Mouse (Mus musculus) MEL (cell line): ENCODE results near the gene Ppig. TPM values are rescaled to one million over a fixed set of nuclear protein-coding genes. Genes with fewer than 3 reads are reported as not detected.

Experiments used
- DNase-seq: peaks from one replicate; pipeline ENCODE4 v3.0.0; 2011; ENCODE audit warnings: low read depth, low spot score
- H3K27ac ChIP-seq: 2 replicates; pipeline ENCODE4 v1.5.1; 2012; ENCODE audit warnings: low read depth, mild to moderate bottlenecking, control low read depth, low read length, moderate library complexity; ENCODE audit not compliant: control insufficient read depth
- H3K27me3 ChIP-seq, 2 experiments: fragments of 150-350 bp in 1 of 2; sonication (generic) in 1 of 2; 2 replicates each; pipeline ENCODE4 v1.6.1; 2012; ENCODE audit warnings: low read length in 2 of 2, mild to moderate bottlenecking in 2 of 2, improper control_type of control experiment in 1 of 2, moderate library complexity in 1 of 2; ENCODE audit not compliant: insufficient read depth in 2 of 2, control insufficient read depth in 1 of 2
- H3K36me3 ChIP-seq, 2 experiments: 2 replicates each; pipeline ENCODE4 v1.6.1; 2012 to 2014; ENCODE audit warnings: low read length in 2 of 2, improper control_type of control experiment in 1 of 2, inconsistent platforms in 1 of 2, mild to moderate bottlenecking in 1 of 2; ENCODE audit not compliant: insufficient read depth in 2 of 2, control insufficient read depth in 1 of 2
- H3K4me1 ChIP-seq, 2 experiments: fragments of 150-350 bp in 1 of 2; sonication (generic) in 1 of 2; 2 replicates each; pipeline ENCODE4 v1.6.1; 2012; ENCODE audit warnings: low read length in 2 of 2, improper control_type of control experiment in 1 of 2, mild to moderate bottlenecking in 1 of 2; ENCODE audit not compliant: insufficient read depth in 2 of 2, control insufficient read depth in 1 of 2
- H3K4me3 ChIP-seq, 2 experiments: fragments of 150-350 bp in 1 of 2; sonication (generic) in 1 of 2; 2 replicates each; pipeline ENCODE4 v1.5.1; 2012; ENCODE audit warnings: low read depth in 2 of 2, low read length in 2 of 2, mild to moderate bottlenecking in 2 of 2, moderate library complexity in 2 of 2, control low read depth in 1 of 2, improper control_type of control experiment in 1 of 2; ENCODE audit not compliant: control insufficient read depth in 1 of 2, insufficient read depth in 1 of 2
- H3K79me2 ChIP-seq: 2 replicates; pipeline ENCODE4 v1.6.1; 2012; ENCODE audit warnings: mild to moderate bottlenecking, low read length, moderate library complexity; ENCODE audit not compliant: control insufficient read depth, poor library complexity, insufficient read depth
- H3K9ac ChIP-seq: 2 replicates; pipeline ENCODE4 v1.6.1; 2012; ENCODE audit warnings: low read depth, mild to moderate bottlenecking, control low read depth, low read length, moderate library complexity; ENCODE audit not compliant: control insufficient read depth, poor library complexity, severe bottlenecking
- H3K9me3 ChIP-seq: fragments of 150-350 bp; sonication (generic); replicated peaks from 2 replicates; pipeline ENCODE4 v1.6.1; 2012; ENCODE audit warnings: mild to moderate bottlenecking, low read length, improper control_type of control experiment, moderate library complexity; ENCODE audit not compliant: insufficient read depth
- BHLHE40 ChIP-seq: IDR thresholded peaks from 2 replicates; pipeline ENCODE4 v1.6.1; 2012; ENCODE audit warnings: low read depth, mild to moderate bottlenecking, inconsistent platforms, low read length, improper control_type of control experiment, borderline replicate concordance
- CHD1 ChIP-seq: IDR thresholded peaks from 2 replicates; pipeline ENCODE4 v1.6.1; 2012; ENCODE audit warnings: low read depth, mild to moderate bottlenecking, inconsistent platforms, low read length, improper control_type of control experiment
- CHD2 ChIP-seq: IDR thresholded peaks from 2 replicates; pipeline ENCODE4 v1.6.1; 2011; ENCODE audit warnings: low read length, improper control_type of control experiment
- ELF1 ChIP-seq: IDR thresholded peaks from 2 replicates; pipeline ENCODE4 v1.6.1; 2014; ENCODE audit warnings: low read depth, mild to moderate bottlenecking, inconsistent platforms, low read length, improper control_type of control experiment, moderate library complexity
- ETS1 ChIP-seq: IDR thresholded peaks from 2 replicates; pipeline ENCODE4 v1.6.1; 2012; ENCODE audit warnings: low read depth, mild to moderate bottlenecking, inconsistent platforms, low read length, improper control_type of control experiment, moderate library complexity
- GABPA ChIP-seq: IDR thresholded peaks from 2 replicates; pipeline ENCODE4 v1.6.1; 2012; ENCODE audit warnings: low read depth, mild to moderate bottlenecking, inconsistent platforms, low read length, improper control_type of control experiment, moderate library complexity
- HCFC1 ChIP-seq: IDR thresholded peaks from 2 replicates; pipeline ENCODE4 v1.6.1; 2012; ENCODE audit warnings: low read depth, mild to moderate bottlenecking, inconsistent platforms, low read length, improper control_type of control experiment, moderate library complexity
- JUND ChIP-seq: IDR thresholded peaks from 2 replicates; pipeline ENCODE4 v1.6.1; 2011; ENCODE audit warnings: low read depth, mild to moderate bottlenecking, improper control_type of control experiment, low read length
- KAT2A ChIP-seq: conservative IDR thresholded peaks from 2 replicates; pipeline ENCODE4 v1.6.1; 2012; ENCODE audit warnings: low read depth, low read length, improper control_type of control experiment, inconsistent platforms
- MAX ChIP-seq: IDR thresholded peaks from 2 replicates; pipeline ENCODE4 v1.6.1; 2011; ENCODE audit warnings: low read length, improper control_type of control experiment
- MAZ ChIP-seq: IDR thresholded peaks from 2 replicates; pipeline ENCODE4 v1.6.1; 2012; ENCODE audit warnings: low read depth, mild to moderate bottlenecking, inconsistent platforms, low read length, improper control_type of control experiment
- MEF2A ChIP-seq: IDR thresholded peaks from 2 replicates; pipeline ENCODE4 v1.6.1; 2014; ENCODE audit warnings: low read depth, mild to moderate bottlenecking, inconsistent platforms, low read length, improper control_type of control experiment; ENCODE audit not compliant: poor library complexity, insufficient replicate concordance, severe bottlenecking; ENCODE audit errors: extremely low read depth
- MXI1 ChIP-seq: IDR thresholded peaks from 2 replicates; pipeline ENCODE4 v1.6.1; 2011; ENCODE audit warnings: mild to moderate bottlenecking, low read depth, low read length, improper control_type of control experiment
- MYB ChIP-seq: IDR thresholded peaks from 2 replicates; pipeline ENCODE4 v1.6.1; 2011; ENCODE audit warnings: mild to moderate bottlenecking, low read depth, low read length, improper control_type of control experiment
- MYC ChIP-seq: IDR thresholded peaks from 2 replicates; pipeline ENCODE4 v1.6.1; 2011; ENCODE audit warnings: low read depth, mild to moderate bottlenecking, low read length, improper control_type of control experiment, moderate library complexity
- NELFE ChIP-seq: IDR thresholded peaks from 2 replicates; pipeline ENCODE4 v1.6.1; 2011; ENCODE audit warnings: low read depth, low read length, improper control_type of control experiment
- NRF1 ChIP-seq: IDR thresholded peaks from 2 replicates; pipeline ENCODE4 v1.6.1; 2014; ENCODE audit warnings: low read depth, mild to moderate bottlenecking, inconsistent platforms, low read length, improper control_type of control experiment, moderate library complexity; ENCODE audit not compliant: poor library complexity, insufficient read depth, severe bottlenecking
- POLR2A ChIP-seq, 2 experiments: IDR thresholded peaks; 2 replicates each; pipeline ENCODE4 v1.6.1; 2011 to 2012; ENCODE audit warnings: low read length in 2 of 2, mild to moderate bottlenecking in 2 of 2, control low read depth in 1 of 2, improper control_type of control experiment in 1 of 2, low read depth in 1 of 2, moderate library complexity in 1 of 2; ENCODE audit not compliant: control insufficient read depth in 1 of 2, insufficient read depth in 1 of 2, poor library complexity in 1 of 2
- RAD21 ChIP-seq: IDR thresholded peaks from 2 replicates; pipeline ENCODE4 v1.6.1; 2011; ENCODE audit warnings: mild to moderate bottlenecking, low read depth, low read length, improper control_type of control experiment
- SIN3A ChIP-seq: IDR thresholded peaks from 2 replicates; pipeline ENCODE4 v1.6.1; 2012; ENCODE audit warnings: low read length, improper control_type of control experiment, inconsistent platforms
- TBP ChIP-seq: IDR thresholded peaks from 2 replicates; pipeline ENCODE4 v1.8.0; 2011; ENCODE audit warnings: low read depth, low read length, improper control_type of control experiment
- TCF12 ChIP-seq: IDR thresholded peaks from 2 replicates; pipeline ENCODE4 v1.6.1; 2014; ENCODE audit warnings: low read depth, mild to moderate bottlenecking, inconsistent platforms, low read length, improper control_type of control experiment, moderate library complexity
- ZC3H11A ChIP-seq: IDR thresholded peaks from 2 replicates; pipeline ENCODE4 v1.6.1; 2012; ENCODE audit warnings: low read depth, mild to moderate bottlenecking, inconsistent platforms, low read length, improper control_type of control experiment
- ZKSCAN1 ChIP-seq: IDR thresholded peaks from 2 replicates; pipeline ENCODE4 v1.6.1; 2012; ENCODE audit warnings: low read depth, mild to moderate bottlenecking, inconsistent platforms, low read length, improper control_type of control experiment, moderate library complexity
- ZMIZ1 ChIP-seq: IDR thresholded peaks from 2 replicates; pipeline ENCODE4 v1.6.1; 2012; ENCODE audit warnings: low read depth, mild to moderate bottlenecking, inconsistent platforms, low read length, improper control_type of control experiment, moderate library complexity
- polyA plus RNA-seq, 2 experiments: library from polyadenylated mRNA; stranded (reverse) in 1 of 2; unstranded in 1 of 2; fragments of >175 nt in 1 of 2; fragments of >200 nt in 1 of 2; gene quantifications; 2 replicates each; pipeline versions ENCODE4 v1.2.1 to v1.2.4; 2012; ENCODE audit warnings: low replicate concordance in 2 of 2, low read depth in 1 of 2; ENCODE audit not compliant: insufficient read length in 2 of 2, insufficient read depth in 1 of 2, missing spikeins in 1 of 2
- total RNA-seq: library from RNA; depleted of rRNA; stranded (reverse); fragments of 300-350 nt; gene quantifications from 2 replicates; pipeline ENCODE4 v1.2.3, GENCODE M21; 2012

Gene Ppig
- total and polyA plus RNA-seq, 3 experiments: 12.5 to 132 (median 115) TPM

GRCm38 (mm10) chr2:69712981-69713625 lies 9.2 kb upstream of the Ppig start, which contains the start of gene Fastkd1:
TSS of gene Fastkd1 (minus strand) at chr2:69713516.
- Histone ChIP-seq H3K9ac (peak within 1 kb of the TSS; percentile 79), H3K36me3 (peaks cover 0 to 6% of the 10 kb centered on the region in 2 experiments; a peak in 2 of 4 replicates), H3K79me2 (peaks cover 2% of the 10 kb centered on the region; the same call in 1 of the 2 replicates), H3K27me3 (peaks cover 0 to 8% of the 10 kb centered on the region in 2 experiments; a peak in 3 of 4 replicates), H3K27ac (0 out of 2 replicates have a peak within 1 kb of the TSS, but pooled peaks have one; percentile 22), H3K4me3 (peak within 1 kb of the TSS; percentile 84 to 86), H3K4me1 (no peaks in the 10 kb centered on the region), H3K9me3 (no peaks in the 10 kb centered on the region)
- peak; percentile 95 for DNase-seq
- TF ChIP-seq BHLHE40 (no peak), SIN3A (peak; percentile 96), ZC3H11A (no peak), TBP (peak; percentile 77), POLR2A (IDR thresholded peaks at IDR 0.05; ENCODE audit: control insufficient read depth in 1 of 2, insufficient read depth in 1 of 2, low read depth in 1 of 2, low read length in 2 of 2, poor library complexity in 1 of 2) (peak in 1 of 2 experiments; percentile 70; a peak in 2 of 4 replicates), TCF12 (no peak), NELFE (peak; percentile 68), KAT2A (peak; percentile 99), NRF1 (peak; percentile 44; the same call in 1 of the 2 replicates), MXI1 (peak; percentile 99), ETS1 (no peak), ZKSCAN1 (no peak), MAZ (no peak), ZMIZ1 (no peak), MYB (no peak), MEF2A (no peak), CHD2 (peak; percentile 31; the same call in 1 of the 2 replicates), MYC (peak; percentile 87), JUND (no peak), MAX (peak; percentile 74; the same call in 1 of the 2 replicates), HCFC1 (peak; percentile 99), GABPA (no peak), ELF1 (peak; percentile 66), CHD1 (no peak), RAD21 (no peak)
